Mouse (Mus musculus): Measurements from ENCODE around the gene Rap1gds1.

Gene Rap1gds1

DNA sequence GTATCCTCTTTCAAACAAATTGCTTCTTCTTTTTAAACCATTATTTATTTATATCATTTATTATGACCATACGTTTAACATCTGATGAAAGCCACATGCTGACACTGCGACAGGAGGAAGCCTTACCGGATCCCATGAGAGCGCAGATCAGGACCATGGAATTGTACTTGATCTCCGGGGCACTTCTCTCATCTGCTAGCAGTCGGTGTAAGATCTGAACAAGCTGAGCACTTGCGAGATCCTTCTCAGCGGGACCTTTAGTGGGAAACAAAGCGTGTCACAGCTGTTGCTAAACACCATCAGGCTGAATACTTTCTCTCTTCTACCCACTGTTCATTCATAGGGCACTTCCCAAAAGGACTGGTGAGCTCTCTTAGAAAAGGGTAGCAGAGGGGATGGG is 133.4 kb downstream of the Rap1gds1 start:
- no peak for DNase-seq

DNA sequence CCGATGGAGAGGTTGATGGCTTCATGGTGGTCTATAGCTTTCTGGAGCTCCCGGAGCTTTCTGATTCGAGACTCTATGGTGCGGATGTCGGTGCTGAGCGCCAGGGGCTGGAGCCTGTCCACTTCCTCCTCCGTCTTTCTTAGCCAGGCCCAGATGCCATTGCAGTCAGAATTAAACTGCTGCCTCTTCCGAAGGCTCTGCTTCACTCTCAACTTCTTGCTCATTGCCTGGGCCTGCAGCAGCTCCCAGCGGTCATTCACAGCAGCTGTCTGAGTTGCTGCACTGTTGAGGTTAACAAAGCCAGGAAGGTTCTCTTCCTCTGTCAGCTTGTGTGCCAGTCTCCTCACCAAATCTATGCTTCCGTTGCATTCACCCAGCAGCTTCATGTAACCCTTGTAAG is 137.8 kb downstream of the Rap1gds1 start:
- no peak for DNase-seq

DNA sequence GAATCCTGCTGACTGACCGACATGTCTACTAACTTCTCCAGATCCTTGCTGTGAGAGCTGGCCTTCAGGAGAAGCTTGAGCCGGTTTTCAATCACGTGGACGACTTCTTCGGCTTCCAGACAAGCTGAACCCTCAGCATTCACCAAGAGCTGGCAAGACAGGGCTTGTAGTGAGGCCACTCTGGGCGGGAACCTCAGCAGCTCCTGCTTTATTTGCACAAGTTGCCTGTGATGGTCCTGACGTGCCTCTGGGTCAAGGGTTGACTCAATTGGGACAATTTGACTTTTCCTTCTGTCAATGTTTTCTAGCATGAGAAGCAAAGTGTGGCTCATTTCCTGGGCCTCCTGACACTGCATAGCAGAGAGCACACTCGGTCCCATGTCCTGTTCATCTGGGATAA is 138.2 kb downstream of the Rap1gds1 start:
- DNase-seq, result no peak

DNA sequence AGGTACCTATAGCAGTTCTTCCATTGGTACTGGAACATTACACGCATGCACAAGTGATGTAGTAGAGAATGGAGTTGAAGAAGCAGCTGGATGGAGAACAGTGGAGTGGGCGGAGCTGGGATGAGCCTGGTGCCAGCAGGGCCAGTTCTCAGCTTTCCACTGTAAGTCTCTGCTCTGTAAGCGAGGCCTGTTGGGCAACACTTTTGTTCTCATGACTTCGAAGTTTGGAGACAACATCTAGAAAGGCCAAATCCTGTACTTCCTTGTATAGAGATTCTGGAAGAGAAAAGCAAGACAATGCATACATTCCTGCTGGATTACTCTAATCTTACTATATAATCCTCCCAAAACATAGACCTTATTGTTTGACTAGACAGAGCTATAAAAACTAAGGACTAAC is 147.6 kb downstream of the Rap1gds1 start:
- no peak for DNase-seq

DNA sequence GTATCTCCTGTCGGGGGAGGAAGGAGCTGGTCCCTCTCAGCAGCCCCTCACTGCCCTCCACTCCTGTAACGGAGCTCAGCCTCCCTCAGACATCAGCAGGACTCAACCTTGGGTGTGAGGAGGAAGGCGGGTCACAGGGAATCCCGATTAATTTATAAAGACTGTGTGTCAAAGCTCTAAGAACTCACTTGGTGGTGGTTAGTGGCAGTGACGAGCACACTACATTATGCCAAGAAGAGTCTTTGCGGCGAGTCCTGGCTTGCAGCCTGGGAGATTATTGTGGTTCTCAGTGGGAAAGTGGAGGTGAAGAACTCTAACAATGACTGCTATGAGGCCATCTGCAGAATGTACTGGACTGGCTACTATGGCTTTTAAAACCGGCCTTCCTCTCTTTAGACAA is 148.8 kb downstream of the Rap1gds1 start:
- DNase-seq, result no peak

DNA sequence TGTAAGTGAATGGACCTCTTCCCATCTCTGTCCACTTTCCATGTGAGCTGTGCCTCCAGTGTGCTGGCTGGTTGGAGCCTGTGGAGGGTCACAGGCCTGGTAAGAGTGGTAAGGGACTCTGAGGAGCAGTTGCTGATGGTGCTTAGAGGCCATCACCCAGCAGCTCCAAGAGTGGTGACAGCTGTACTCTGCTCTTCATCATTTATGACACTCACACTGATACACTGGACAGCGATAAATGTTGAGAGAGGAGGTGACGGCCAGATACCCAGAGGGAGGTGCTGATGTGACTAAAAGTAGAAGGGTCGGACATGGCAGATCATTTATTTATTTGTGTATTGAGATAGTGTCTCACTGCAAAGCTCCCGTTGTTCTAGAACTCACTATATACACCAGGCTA is 156.8 kb downstream of the Rap1gds1 start:
- no peak for DNase-seq

DNA sequence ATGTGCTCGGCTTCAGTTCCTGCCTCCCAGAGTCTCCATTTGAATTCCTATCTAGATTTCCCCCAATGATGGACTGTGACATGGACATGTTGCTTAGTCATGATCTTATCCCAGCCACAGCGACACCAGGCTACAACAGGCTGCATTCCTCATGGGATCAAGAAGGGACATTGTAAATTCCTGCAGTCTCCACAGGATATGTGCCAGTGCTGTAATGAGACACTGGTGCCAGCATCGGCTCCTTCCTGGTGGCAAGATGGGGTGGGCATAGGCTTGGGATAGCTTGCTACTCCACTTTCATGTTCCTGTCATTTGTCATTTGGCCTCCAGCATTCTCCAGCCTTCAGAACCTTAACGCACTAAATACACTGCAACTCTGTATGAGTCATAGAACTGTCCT is 158.0 kb downstream of the Rap1gds1 start:
- no peak for DNase-seq

DNA sequence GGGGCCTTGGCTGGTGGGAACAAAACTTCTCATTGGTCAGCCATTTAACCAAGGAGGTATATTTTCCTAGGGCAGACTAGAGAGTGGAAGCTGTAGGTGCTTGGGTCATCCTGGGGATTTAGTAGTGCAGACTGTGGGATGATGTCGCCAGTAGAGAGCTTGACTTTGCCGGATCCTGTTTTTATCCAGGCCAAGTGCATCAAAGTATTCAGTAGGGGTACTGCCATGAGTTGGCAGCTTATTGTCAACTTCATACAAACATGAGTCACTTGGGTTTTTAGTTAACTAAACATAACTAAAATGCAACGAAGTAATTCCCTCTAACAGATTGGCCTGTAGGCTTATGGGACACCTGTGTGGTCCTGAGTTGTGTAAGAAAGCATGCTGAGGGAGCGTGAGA is 158.4 kb downstream of the Rap1gds1 start:
- no peak for DNase-seq

DNA sequence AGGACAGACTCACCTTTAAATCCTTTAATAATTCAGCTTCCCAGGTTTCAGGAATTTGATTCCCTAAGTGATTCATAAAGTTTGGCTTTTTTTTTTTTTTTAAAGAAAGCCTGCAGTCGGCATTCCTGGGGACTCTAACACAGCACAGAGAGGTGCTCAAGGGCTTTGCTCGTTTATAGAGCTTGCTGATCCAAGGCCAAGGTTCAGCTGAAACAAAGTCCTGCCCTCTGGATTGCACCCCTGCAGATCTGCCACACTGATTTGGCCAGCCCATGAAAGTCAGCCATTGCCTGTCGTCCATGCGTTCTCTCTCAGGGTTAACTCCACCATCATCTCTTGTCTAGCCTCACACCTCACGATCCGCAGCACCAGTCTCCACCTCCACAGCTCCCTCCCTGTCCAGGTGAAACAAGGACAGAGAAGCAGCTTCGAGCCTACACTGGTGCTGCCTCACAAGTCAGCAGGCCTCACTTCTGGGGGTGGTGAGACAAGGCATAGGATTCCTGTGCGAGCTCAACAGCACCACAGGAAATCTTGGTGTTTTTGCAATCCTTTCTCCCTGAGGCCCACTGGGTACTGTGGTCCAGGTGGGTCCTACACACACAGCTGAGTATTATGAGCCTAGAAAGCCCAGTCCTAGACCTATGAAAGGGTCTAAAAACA is 160.2 kb downstream of the Rap1gds1 start:
- DNase-seq, result no peak

DNA sequence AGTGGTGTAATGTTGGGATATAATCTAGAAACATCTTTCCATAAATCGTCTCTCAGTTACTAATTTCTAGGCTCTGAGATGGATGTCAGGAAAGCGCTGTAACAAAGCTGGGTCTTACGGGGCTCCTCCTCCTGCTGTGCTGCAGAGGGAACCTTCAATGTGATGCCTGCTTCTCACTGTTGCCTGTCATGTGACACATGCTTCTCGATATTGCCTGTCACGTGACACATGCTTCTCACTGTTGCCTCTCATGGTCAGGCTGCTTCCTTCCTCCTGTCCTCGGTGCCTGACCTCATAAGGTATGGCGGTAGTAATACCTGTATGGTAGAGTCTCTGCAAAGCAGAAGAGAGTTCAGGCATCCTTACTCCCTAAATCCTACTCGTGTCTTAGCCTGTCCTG is 162.5 kb downstream of the Rap1gds1 start:
- no peak for DNase-seq

DNA sequence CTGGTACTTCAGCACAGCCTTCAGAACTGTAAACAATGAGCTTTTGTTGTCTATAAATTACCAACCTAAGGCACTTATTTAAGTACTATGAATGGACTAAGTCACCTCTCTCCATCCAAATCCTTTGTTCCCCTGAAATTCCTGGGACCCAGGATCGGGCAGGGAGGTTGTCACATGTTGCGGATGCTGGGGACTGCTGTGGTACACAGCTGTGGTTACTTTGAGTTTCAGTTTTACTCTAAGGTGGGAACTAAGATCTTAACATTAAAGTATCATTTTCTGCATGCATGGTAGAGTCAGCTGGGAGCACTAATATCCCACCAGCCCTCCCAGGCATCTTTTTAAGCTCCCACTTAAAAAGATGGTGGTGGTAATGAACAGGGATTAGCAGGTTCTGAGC is 165.7 kb downstream of the Rap1gds1 start:
- no peak for DNase-seq

DNA sequence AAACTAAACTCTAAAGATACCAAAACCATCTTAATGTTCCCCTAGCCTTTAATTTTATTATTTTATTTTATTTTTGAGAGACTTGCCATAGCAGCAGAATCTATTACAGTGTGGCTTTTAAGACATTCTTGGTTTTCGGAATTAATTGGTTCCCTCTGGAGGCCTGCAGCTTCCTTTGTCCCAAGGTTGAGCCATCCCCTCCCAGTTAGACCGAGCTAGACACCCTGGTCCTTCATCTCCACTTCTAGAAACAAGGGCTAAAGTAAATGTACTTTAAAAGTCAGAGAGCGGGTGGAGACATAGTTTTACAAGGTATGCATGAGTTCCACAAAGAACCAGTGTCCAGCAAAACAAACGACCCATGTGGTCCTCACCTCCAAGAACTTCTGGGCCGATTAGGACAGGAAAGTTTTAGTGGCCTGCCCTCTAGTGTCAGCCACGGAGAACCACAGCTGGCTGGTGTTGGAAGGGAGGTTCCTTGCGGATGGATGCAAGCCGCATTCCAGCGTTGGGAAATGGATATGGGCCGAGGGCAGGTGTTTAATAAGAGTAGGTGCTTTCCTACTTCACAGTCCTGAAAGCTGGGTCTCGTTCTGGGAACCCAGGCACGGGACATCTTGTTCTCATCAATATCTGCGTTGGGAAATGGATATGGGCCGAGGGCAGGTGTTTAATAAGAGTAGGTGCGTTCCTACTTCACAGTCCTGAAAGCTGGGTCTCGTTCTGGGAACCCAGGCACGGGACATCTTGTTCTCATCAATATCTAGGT is 168.7 kb downstream of the Rap1gds1 start:
- peak; percentile 68 for DNase-seq

DNA sequence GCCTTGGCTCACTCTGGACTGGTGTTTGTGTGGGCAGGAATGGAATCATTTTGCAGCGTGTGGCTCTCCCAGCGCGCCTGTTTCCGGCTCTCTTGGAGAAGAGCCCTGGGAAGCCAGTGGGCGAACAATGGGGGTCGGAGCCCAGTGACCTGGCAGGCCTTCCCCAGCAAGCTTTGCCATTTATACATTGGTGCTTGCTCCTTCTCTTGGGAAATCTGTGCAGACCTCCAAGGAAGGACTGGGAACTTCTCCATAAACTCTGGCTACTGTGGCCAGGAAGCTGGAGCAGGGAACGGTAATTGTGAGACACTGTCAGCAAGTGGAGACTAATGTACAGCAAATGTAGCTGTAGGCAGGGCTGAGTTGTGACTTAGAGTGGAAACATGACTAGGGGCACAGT is 169.3 kb downstream of the Rap1gds1 start:
- DNase-seq, result peak; percentile 10

DNA sequence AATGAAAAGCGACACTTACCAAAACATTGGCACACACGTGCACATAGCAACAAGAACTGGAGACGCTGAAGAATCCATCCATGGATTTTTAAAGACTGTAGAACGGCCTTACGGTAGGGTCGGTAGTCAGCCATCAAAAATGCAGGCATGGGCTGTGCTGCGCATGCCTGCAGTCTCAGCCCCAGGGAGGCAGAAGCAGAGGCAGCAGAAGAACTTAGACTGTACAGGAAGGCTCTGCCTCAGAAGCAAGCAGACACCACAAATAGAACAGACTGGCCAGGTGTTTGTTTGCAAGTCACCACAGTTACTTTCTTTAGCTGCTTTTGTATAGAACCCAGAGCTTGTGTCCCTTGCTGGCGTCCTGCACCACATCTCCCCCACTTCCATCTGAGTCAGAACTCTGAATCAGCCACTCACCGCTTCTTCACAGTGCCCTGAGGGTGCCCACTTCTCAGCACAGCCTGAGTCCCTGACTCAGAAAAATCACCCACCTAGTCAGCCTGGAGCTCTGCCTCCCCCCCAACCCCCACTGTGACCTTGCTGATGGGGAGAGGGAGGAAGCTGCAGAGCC is 174.3 kb downstream of the Rap1gds1 start:
- DNase-seq, result no peak

DNA sequence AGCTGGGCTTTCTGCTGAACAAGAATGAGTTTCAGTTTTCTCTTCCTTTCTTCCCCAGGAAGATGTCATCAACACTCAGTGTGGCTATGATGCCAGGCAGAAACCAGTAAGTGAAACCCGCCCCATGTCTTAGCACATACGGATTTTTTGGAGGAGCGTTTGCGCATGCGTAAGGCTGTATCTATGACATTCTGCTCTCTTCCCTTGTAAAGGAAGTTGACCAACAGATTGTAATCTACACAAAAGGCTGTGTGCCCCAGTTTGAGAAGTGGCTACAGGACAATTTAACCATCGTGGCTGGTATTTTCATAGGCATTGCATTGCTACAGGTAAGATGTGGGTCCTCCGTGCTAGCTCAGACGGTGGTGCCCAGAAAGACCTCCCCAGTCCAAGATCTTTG is 176.9 kb downstream of the Rap1gds1 start:
- DNase-seq, result no peak

DNA sequence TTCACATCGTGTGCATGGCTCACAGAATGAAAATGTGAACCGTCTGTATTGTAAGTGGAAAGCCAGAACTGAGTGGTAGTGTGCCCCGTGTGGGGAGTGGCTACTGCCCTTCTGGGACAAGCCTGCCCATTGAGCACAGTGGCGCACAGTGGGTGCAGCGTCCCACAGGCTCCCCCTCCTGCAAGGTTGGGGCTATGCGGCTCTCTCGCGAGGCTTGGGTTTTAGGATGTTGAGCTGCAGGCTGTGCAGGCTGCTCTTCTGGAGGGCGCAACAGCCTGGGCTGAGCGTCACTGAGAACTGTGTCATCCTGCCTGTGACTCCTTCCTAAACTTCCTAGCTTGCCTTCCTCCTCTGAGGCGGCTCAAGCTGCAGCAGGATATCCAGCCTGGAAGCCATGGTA is 177.5 kb downstream of the Rap1gds1 start:
- DNase-seq, result no peak

DNA sequence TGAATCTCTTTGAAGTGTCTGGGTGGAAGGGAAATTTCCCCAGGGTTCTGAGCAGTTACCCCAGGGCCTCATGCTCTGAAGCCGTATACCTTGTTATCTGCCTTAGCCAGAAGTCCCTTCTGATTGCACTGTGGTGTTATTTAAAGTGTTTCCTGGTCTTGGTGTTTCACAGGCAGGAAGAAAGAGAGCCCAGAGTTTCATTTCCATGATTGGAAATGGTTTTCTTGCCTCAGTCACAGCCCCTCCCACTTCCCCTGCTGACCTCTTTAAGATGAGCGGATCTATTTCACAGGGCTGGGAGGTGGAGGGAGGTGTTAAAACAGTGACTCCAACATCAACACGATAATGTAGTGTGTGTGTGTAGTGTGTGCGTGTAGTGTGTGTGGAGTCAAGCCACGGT is 181.5 kb downstream of the Rap1gds1 start:
- no peak for DNase-seq

DNA sequence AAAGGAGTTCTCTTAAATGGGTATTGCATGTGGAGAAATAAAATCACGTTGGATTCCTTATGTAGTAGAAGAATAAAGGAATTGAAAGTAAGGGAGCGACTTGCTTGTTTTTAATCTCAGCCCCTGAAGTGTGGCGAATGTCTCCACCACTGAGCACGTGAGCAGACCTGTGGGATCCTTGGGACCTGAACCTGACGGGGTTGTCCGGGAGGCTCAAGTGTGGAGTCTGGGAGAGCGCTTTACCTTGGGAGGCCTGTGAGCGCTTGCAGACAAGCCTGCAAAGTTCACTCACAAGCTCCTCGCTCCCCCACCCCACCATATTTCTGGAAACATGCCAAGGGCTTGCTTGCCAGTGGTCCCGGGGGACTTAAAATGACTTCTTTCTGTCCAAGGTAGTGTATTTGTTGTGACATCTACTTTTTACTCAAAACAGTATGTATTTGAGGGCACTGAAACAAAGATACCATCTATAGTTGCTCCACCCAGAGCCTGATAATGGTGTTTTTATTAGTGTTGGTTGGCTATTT is 185.2 kb downstream of the Rap1gds1 start:
- no peak for DNase-seq

DNA sequence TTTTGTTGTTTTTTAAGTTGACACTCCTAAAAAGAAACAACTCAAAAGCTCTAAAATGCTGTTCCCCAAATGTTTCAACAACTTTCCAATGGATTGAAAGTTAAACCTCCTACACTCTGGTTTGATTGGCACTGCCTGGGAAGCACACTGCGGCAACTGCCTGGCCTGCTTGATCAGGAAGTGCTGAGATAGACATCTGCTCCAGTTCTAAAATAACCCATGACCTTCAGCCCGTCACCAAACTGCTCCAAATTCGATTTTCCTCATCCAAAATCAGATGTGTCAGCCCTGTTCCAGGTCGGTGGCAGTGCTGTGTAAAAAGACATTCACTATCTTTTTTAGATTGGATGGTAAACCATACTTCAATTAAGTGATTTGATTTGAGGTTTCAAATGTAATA is 185.8 kb downstream of the Rap1gds1 start:
- no peak for DNase-seq

DNA sequence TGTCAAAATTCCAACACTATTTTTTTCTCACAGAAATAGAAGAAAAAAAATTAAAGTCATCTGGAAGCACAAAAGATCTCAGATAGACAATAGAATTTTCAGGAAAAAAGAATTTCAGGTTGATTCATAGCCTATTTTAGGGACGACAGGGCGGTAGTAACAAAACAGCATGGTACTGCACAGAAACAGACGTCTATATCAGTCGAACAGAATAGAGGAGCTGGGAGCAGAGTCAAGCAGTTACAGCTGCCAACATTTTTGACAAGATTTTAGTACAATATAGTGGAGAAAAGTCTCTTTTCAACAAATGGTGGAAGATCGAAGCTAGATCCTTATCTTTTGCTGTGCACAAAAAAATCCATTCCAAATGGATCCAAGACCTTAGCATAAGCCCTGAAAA is 188.9 kb downstream of the Rap1gds1 start:
- DNase-seq, result no peak

DNA sequence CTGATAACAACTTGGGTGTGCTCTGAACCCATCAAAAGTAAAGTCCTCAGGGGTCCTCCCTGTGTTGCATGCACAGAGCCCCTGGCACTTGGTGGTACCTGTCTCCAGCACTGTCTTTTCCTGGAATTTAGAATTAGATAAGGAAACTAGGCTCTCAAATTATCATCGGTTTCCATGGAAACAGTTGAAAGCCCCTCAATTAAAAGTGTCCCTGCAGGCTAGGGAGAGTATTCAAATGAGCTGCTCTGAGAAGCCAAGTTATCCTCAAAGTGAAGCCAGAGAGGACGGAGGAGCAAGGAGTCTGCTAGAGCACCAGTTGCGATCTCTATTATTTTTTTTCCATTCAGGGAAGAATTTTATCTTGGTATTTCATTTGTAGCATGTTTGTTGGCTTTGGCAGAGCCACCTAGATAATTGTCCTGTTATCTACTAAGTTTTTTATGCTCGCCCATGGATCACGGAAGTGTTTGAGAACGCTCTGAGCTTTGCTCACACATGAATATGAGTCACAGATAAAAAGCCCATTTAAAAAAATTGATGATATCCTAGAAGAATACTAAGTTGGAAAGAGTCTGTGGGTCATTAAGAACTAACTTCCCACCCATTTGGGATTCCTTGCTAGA is 193.2 kb downstream of the Rap1gds1 start:
- DNase-seq, result peak; percentile 32

DNA sequence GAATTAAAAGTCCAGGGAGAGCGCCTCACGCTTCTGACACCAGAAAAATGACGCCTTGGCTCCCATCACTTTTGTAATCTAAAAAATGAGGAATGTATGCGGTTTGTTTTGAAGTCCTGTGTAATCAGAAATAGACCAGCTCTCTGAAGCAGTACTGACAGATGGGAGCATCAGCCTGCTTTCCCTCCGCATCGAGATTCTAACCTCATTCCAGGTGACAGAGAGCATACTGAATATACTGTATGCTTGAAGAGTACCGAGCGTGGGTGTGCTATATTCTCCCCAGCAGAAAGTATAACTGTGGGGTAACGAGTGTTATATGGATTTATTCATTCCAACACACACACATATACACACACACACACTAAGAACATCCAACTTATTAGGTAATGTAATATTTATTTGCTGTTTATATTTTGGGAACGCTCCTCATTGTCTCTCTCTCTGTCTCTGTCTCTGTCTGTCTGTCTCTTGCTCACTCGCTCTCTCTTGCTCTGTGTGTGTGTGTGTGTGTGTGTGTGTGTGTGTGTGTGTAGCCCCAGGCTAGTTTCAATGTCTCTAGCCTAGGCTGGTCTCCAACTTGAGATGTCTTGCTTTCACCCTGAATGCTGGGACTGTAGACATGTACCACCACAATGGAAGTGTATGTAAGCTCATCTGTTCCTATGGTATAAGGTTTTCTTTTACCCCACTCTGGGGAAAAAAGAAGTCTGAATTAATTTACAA is 193.8 kb downstream of the Rap1gds1 start:
- DNase-seq, result no peak

DNA sequence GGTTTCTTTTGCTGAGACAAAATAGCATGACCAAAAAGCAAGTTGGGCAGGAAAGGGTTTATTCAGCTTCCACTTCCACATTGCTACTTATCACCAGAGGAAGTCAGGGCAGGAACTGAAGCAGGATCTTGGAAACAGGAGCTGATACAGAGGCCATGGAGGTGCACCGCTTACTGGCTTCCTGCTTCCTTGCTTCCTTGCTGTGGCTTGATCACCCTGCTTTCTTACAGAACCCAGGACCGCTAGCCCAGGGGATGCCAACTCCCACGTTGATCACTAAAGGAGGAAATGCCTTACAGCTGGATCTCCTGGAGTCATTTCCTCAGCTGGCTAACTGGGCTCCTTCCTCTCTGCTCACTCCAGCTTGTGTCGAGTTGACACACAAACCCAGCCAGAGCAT is 197.3 kb downstream of the Rap1gds1 start:
- DNase-seq, result no peak
